Mouse (Mus musculus): ENCODE measurements around the gene Abr.

DNA sequence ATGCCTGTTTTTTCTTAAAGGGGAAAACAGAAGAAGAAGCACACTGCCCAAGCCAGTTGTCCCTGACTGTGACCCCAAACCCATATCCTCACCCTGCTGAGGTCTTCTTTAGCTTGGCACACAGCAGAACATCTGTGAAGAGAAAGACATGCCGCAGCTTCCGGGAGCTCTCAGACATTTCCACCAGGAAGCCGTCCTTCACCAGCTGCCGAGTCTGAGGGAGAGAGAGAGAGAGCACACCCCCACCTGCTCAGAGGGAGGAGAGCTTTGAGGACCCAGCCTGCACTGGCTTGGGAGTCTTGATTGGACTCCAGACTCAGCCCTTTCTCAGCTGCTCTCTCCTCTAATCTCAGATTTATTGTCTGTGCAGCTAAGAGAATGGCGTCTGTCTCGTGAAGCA lies 160.9 kb downstream of the Abr start:
- no peak for TF ChIP-seq POLR2A (IDR thresholded peaks at IDR 0.05; ENCODE audit: borderline replicate concordance, insufficient read depth, low read length)
- TF ChIP-seq CTCF (IDR thresholded peaks at IDR 0.05; ENCODE audit: borderline replicate concordance, insufficient read depth, low read depth, low read length), result no peak

All from cerebellum, adult 2 months (tissue).